10 mouse cellular contexts compared by ENCODE assay signal in genomic region chr19:4855951-4856350, GRCm38 (mm10). TPM values are rescaled to one million over a fixed set of nuclear protein-coding genes. Genes with fewer than 3 reads are reported as not detected.
DNase-seq lines count a peak whose midpoint lies in the region; ATAC-seq and TF ChIP-seq lines count a peak whose summit lies in the region.
"Had no signal": no experiment of that assay in that cellular context is flagged by ENCODE, and none has a peak within 500 bp of the region (broad histone marks: within the 10 kb centered on the region; RNA-seq: fewer than 3 reads in every experiment).

No protein-coding gene starts in this region.

- H3K4me3 ChIP-seq in layer of hippocampus, adult 2 months: peak overlapping the region; percentile 75
- H3K4me3 ChIP-seq in limb, embryonic 10.5 days: peak overlapping the region; percentile 65
- peak overlapping the region; percentile 71 for H3K4me3 ChIP-seq in neural tube, embryonic 14.5 days (ENCODE audit: low read depth, low read length)

- H3K9ac ChIP-seq in neural tube, embryonic 14.5 days (replicated peaks; ENCODE audit: low read depth, low read length): 0 out of 2 replicates have a peak overlapping the region, but pooled peaks have one; percentile 74

- peak overlapping the region; percentile 98 for H3K4me2 ChIP-seq in neural tube, embryonic 14.5 days (ENCODE audit: low read depth, low read length)

- DNase-seq in adrenal gland, adult (ENCODE audit: inconsistent age in 2 of 2, low spot score in 1 of 2): peak; percentile 80 to 87
- no peak for DNase-seq in adrenal gland, postnatal 4 days (ENCODE audit: low spot score in 2 of 2)
- no peak for DNase-seq in layer of hippocampus, adult 2 months (ENCODE audit: low spot score in 2 of 2)
- no peak for DNase-seq in layer of hippocampus, adult 8-10 months (ENCODE audit: low spot score in 2 of 2)
- no peak for DNase-seq in limb, embryonic 10.5 days (ENCODE audit: low spot score)
- no peak for DNase-seq in right cerebral cortex, postnatal 25 days
- no peak for DNase-seq in c-Kit-positive CD71-positive TER-119-positive erythroid progenitor cells, embryonic 14.5 days (ENCODE audit: low spot score)
- DNase-seq: kidney, postnatal 36 days had no signal

- no peak for ATAC-seq in neural tube, embryonic 14.5 days (ENCODE audit: low read depth)

- no peaks in the 10 kb centered on the region for H3K9me3 ChIP-seq in limb, embryonic 10.5 days (replicated peaks)
- H3K9me3 ChIP-seq in neural tube, embryonic 14.5 days (ENCODE audit: control insufficient read depth, low read length): no peaks in the 10 kb centered on the region
- H3K9me3 ChIP-seq: megakaryocyte, embryonic 14.5 days had no signal

- H3K36me3 ChIP-seq in limb, embryonic 10.5 days: no peaks in the 10 kb centered on the region
- H3K36me3 ChIP-seq in neural tube, embryonic 14.5 days (ENCODE audit: control insufficient read depth, insufficient read depth, low read length): no peaks in the 10 kb centered on the region

- peak overlapping the region; percentile 95; the same call in 1 of the 2 replicates for H3K27ac ChIP-seq in layer of hippocampus, adult 2 months
- no peak overlapping the region for H3K27ac ChIP-seq in limb, embryonic 10.5 days
- no peak overlapping the region for H3K27ac ChIP-seq in neural tube, embryonic 14.5 days (ENCODE audit: low read depth, low read length)

- 79% methylated on average over 4 of the region's 4 CpGs for WGBS in limb, embryonic 10.5 days
- 71% methylated on average over 4 of the region's 4 CpGs for WGBS in neural tube, embryonic 14.5 days

- no peak for TF ChIP-seq CTCF in layer of hippocampus, adult 2 months (conservative IDR thresholded peaks at IDR 0.05)

- H3K27me3 ChIP-seq in limb, embryonic 10.5 days (ENCODE audit: low read depth, poor library complexity, severe bottlenecking): peaks cover 13% of the 10 kb centered on the region; the same call in 1 of the 2 replicates
- no peaks in the 10 kb centered on the region for H3K27me3 ChIP-seq in neural tube, embryonic 14.5 days (ENCODE audit: control insufficient read depth, insufficient read depth, low read length)

- peaks cover 17% of the 10 kb centered on the region for H3K4me1 ChIP-seq in limb, embryonic 10.5 days
- peaks cover 12% of the 10 kb centered on the region; the same call in 1 of the 2 replicates for H3K4me1 ChIP-seq in neural tube, embryonic 14.5 days (ENCODE audit: control insufficient read depth, insufficient read depth, low read length)

RNA-seq across cellular contexts. Expression of gene Ctsf, which starts 1.0 kb away (rescaled TPM):
- 100 to 1,000 TPM; 256 to 274 TPM for total RNA-seq in adrenal gland, postnatal 4 days (2021)
- total RNA-seq in layer of hippocampus, adult 2 months (2021): 100 to 1,000 TPM; 108 to 114 TPM
- 100 to 1,000 TPM; 110 to 126 (median 119) TPM for total RNA-seq in layer of hippocampus, adult 8-10 months (2022)
- polyA plus RNA-seq in limb, embryonic 10.5 days (2016; fragmentation: Nextera tagmentation; extraction: Ambion mirVana): 13.3 and 18.5 TPM in 2 replicates
- polyA plus RNA-seq in neural tube, embryonic 14.5 days (2014; fragmentation: Nextera tagmentation; extraction: Ambion mirVana): 75.8 and 76.9 TPM in 2 replicates

RNA-seq across cellular contexts. Expression of gene Ccdc87, which starts 16.8 kb away (rescaled TPM):
- total RNA-seq in adrenal gland, postnatal 4 days (2021): under 1 TPM in 1 of 2 experiments, not detected in 1; 0.17 TPM
- total RNA-seq in layer of hippocampus, adult 2 months (2021): 1 to 10 TPM; 1.7 to 2.2 TPM
- total RNA-seq in layer of hippocampus, adult 8-10 months (2022): 1 to 10 TPM; 2.1 to 2.8 (median 2.4) TPM
- not detected in 2 replicates for polyA plus RNA-seq in limb, embryonic 10.5 days (2016; fragmentation: Nextera tagmentation; extraction: Ambion mirVana)
- 0.48 and 0.58 TPM in 2 replicates for polyA plus RNA-seq in neural tube, embryonic 14.5 days (2014; fragmentation: Nextera tagmentation; extraction: Ambion mirVana)

RNA-seq across cellular contexts. Expression of gene Ccs, which starts 16.8 kb away (rescaled TPM):
- total RNA-seq in adrenal gland, postnatal 4 days (2021): 10 to 100 TPM; 87.5 to 98.7 TPM
- total RNA-seq in layer of hippocampus, adult 2 months (2021): 10 to 100 TPM; 33.9 to 38.8 TPM
- 10 to 100 TPM; 30.9 to 44.4 (median 38.5) TPM for total RNA-seq in layer of hippocampus, adult 8-10 months (2022)
- 48.9 and 55.3 TPM in 2 replicates for polyA plus RNA-seq in limb, embryonic 10.5 days (2016; fragmentation: Nextera tagmentation; extraction: Ambion mirVana)
- polyA plus RNA-seq in neural tube, embryonic 14.5 days (2014; fragmentation: Nextera tagmentation; extraction: Ambion mirVana): 36.4 and 38.1 TPM in 2 replicates

RNA-seq across cellular contexts. Expression of gene Actn3, which starts 21.8 kb away (rescaled TPM):
- 10 to 100 TPM in 1 of 2 experiments, 1 to 10 TPM in 1; 8.5 to 35.5 TPM for total RNA-seq in adrenal gland, postnatal 4 days (2021)
- total RNA-seq in layer of hippocampus, adult 2 months (2021): 1 to 10 TPM in 1 of 2 experiments, under 1 TPM in 1; 0.82 to 1.5 TPM
- total RNA-seq in layer of hippocampus, adult 8-10 months (2022): 1 to 10 TPM in 3 of 4 experiments, under 1 TPM in 1; 0.74 to 1.4 (median 1.1) TPM
- polyA plus RNA-seq in limb, embryonic 10.5 days (2016; fragmentation: Nextera tagmentation; extraction: Ambion mirVana): 1.6 and 2.7 TPM in 2 replicates
- polyA plus RNA-seq in neural tube, embryonic 14.5 days (2014; fragmentation: Nextera tagmentation; extraction: Ambion mirVana): 2.2 and 2.8 TPM in 2 replicates

RNA-seq across cellular contexts. Expression of gene Zdhhc24, which starts 22.5 kb away (rescaled TPM):
- 10 to 100 TPM; 19.5 to 19.7 TPM for total RNA-seq in adrenal gland, postnatal 4 days (2021)
- 10 to 100 TPM; 26.3 to 27.3 TPM for total RNA-seq in layer of hippocampus, adult 2 months (2021)
- 10 to 100 TPM; 25.1 to 32.1 (median 25.6) TPM for total RNA-seq in layer of hippocampus, adult 8-10 months (2022)
- polyA plus RNA-seq in limb, embryonic 10.5 days (2016; fragmentation: Nextera tagmentation; extraction: Ambion mirVana): 7.0 and 8.5 TPM in 2 replicates
- 19.1 and 19.4 TPM in 2 replicates for polyA plus RNA-seq in neural tube, embryonic 14.5 days (2014; fragmentation: Nextera tagmentation; extraction: Ambion mirVana)

Comparison
In these comparisons a context has a peak if more than half of its experiments do, and no peak if none do; other contexts are left out.
1. DNase-seq: peak in adrenal gland, adult (2 of 2); none in adrenal gland, postnatal 4 days (0 of 2), layer of hippocampus, adult 2 months (0 of 2), layer of hippocampus, adult 8-10 months (0 of 2), limb, embryonic 10.5 days (single experiment), right cerebral cortex, postnatal 25 days (single experiment) and c-Kit-positive CD71-positive TER-119-positive erythroid progenitor cells, embryonic 14.5 days (single experiment).
2. Peak in every context shown above with its lines, with median percentiles within 50 percentile points of each other: H3K4me3 ChIP-seq.